Mouse (Mus musculus) E14TG2a.4 (cell line): ENCODE results near the gene Rpp21.
"Not testable (repeated sequence)": the region's sequence is repeated elsewhere in the genome, so short reads cannot be mapped to it uniquely, and the experiment has no call there.

Experiments
- H3K27me3 ChIP-seq: 2 replicates; pipeline ENCODE4 v1.6.1; 2014; ENCODE audit warnings: low read length, control low read depth; ENCODE audit not compliant: insufficient read depth
- H3K36me3 ChIP-seq: 2 replicates; pipeline ENCODE4 v1.6.1; 2014; ENCODE audit warnings: low read length, control low read depth; ENCODE audit not compliant: insufficient read depth
- H3K4me1 ChIP-seq: replicated peaks from 2 replicates; pipeline ENCODE4 v1.6.1; 2014; ENCODE audit warnings: low read depth, low read length, control low read depth
- H3K4me3 ChIP-seq: replicated peaks from 2 replicates; pipeline ENCODE4 v1.5.1; 2014; ENCODE audit warnings: mild to moderate bottlenecking, low read length
- H3K9me3 ChIP-seq: 2 replicates; pipeline ENCODE4 v1.6.1; 2014; ENCODE audit warnings: low read length, control low read depth
- CTCF ChIP-seq: conservative IDR thresholded peaks from 2 replicates; pipeline ENCODE4 v1.5.1; 2014; ENCODE audit warnings: low read length
- NANOG ChIP-seq: IDR thresholded peaks from 2 replicates; pipeline ENCODE4 v1.6.1; 2014; ENCODE audit warnings: borderline replicate concordance, low read length, mixed read lengths
- POU5F1 ChIP-seq: IDR thresholded peaks from 2 replicates; pipeline ENCODE4 v1.6.1; 2014; ENCODE audit warnings: low read length, borderline replicate concordance

The Rpp21 gene

GRCm38 (mm10) chr17:36245741-36246140, 12.1 kb downstream of the Rpp21 start:
- Histone ChIP-seq H3K4me1 (peaks cover 13% of the 10 kb centered on the region), H3K9me3 (peaks cover 25% of the 10 kb centered on the region), H3K4me3 (no peak overlapping the region), H3K36me3 (no peaks in the 10 kb centered on the region), H3K27me3 (peaks cover 30% of the 10 kb centered on the region)
- TF ChIP-seq POU5F1 (no peak), CTCF (no peak), NANOG (no peak)

GRCm38 (mm10) chr17:36244031-36244430, 13.8 kb downstream of the Rpp21 start:
- Histone ChIP-seq H3K27me3 (peaks cover 19% of the 10 kb centered on the region), H3K36me3 (no peaks in the 10 kb centered on the region), H3K4me1 (peaks cover 17% of the 10 kb centered on the region), H3K4me3 (no peak overlapping the region), H3K9me3 (peaks cover 25% of the 10 kb centered on the region)
- TF ChIP-seq NANOG (peak; percentile 46; the same call in 1 of the 2 replicates), CTCF (no peak)

GRCm38 (mm10) chr17:36240637-36241213, 17.1 kb downstream of the Rpp21 start:
- no peaks in the 10 kb centered on the region for H3K36me3 ChIP-seq
- peaks cover 15% of the 10 kb centered on the region for H3K9me3 ChIP-seq
- H3K4me3 ChIP-seq = no peak overlapping the region
- peaks cover 30% of the 10 kb centered on the region for H3K27me3 ChIP-seq
- TF ChIP-seq NANOG (no peak), CTCF (no peak), POU5F1 (no peak)
- peaks cover 20% of the 10 kb centered on the region for H3K4me1 ChIP-seq

- Histone ChIP-seq H3K27me3 (peaks cover 28% of the 10 kb centered on the region), H3K4me1 (peaks cover 29% of the 10 kb centered on the region)
- TF ChIP-seq NANOG (no peak), CTCF (no peak), POU5F1 (no peak)
Observed at GRCm38 (mm10) chr17:36237321-36237921, 20.4 kb downstream of the Rpp21 start.

GRCm38 (mm10) chr17:36235300-36235699, 22.6 kb downstream of the Rpp21 start:
- peaks cover 20% of the 10 kb centered on the region; the same call in 1 of the 2 replicates for H3K4me1 ChIP-seq
- H3K36me3 ChIP-seq, H3K4me3 ChIP-seq: not testable (repeated sequence)
- peaks cover 23% of the 10 kb centered on the region for H3K27me3 ChIP-seq
- H3K9me3 ChIP-seq = peaks cover 22% of the 10 kb centered on the region

More at GRCm38 (mm10) chr17:36237321-36237921, 20.4 kb downstream of the Rpp21 start:
- H3K36me3 ChIP-seq = no peaks in the 10 kb centered on the region
- H3K4me3 ChIP-seq = peak overlapping the region; percentile 76
- H3K9me3 ChIP-seq = peaks cover 17% of the 10 kb centered on the region

GRCm38 (mm10) chr17:36233572-36233971, 24.3 kb downstream of the Rpp21 start:
- peaks cover 20% of the 10 kb centered on the region; the same call in 1 of the 2 replicates for H3K4me1 ChIP-seq
- no peak overlapping the region for H3K4me3 ChIP-seq
- peaks cover 28% of the 10 kb centered on the region for H3K27me3 ChIP-seq
- no peaks in the 10 kb centered on the region for H3K36me3 ChIP-seq
- TF ChIP-seq CTCF = no peak
- no peak for TF ChIP-seq NANOG
- no peak for TF ChIP-seq POU5F1
- H3K9me3 ChIP-seq = peaks cover 23% of the 10 kb centered on the region

GRCm38 (mm10) chr17:36231318-36231717, 26.6 kb downstream of the Rpp21 start:
- Histone ChIP-seq H3K36me3 (no peaks in the 10 kb centered on the region), H3K9me3 (peaks cover 23% of the 10 kb centered on the region), H3K4me1 (peaks cover 9% of the 10 kb centered on the region; the same call in 1 of the 2 replicates), H3K27me3 (peaks cover 15% of the 10 kb centered on the region), H3K4me3 (no peak overlapping the region)
- TF ChIP-seq POU5F1 = no peak
- no peak for TF ChIP-seq CTCF
- TF ChIP-seq NANOG = no peak

GRCm38 (mm10) chr17:36229046-36229445, 28.8 kb downstream of the Rpp21 start:
- H3K4me1 ChIP-seq = no peaks in the 10 kb centered on the region
- TF ChIP-seq POU5F1 (no peak), CTCF (no peak), NANOG (no peak)
- peaks cover 21% of the 10 kb centered on the region for H3K27me3 ChIP-seq
- H3K36me3 ChIP-seq = no peaks in the 10 kb centered on the region
- H3K9me3 ChIP-seq = peaks cover 31% of the 10 kb centered on the region
- H3K4me3 ChIP-seq = no peak overlapping the region

GRCm38 (mm10) chr17:36226921-36227320, 30.9 kb downstream of the Rpp21 start:
- H3K36me3 ChIP-seq = no peaks in the 10 kb centered on the region
- TF ChIP-seq NANOG (no peak), CTCF (no peak; the same call in 1 of the 2 replicates), POU5F1 (no peak)
- peaks cover 18% of the 10 kb centered on the region for H3K9me3 ChIP-seq
- peaks cover 21% of the 10 kb centered on the region for H3K27me3 ChIP-seq
- no peaks in the 10 kb centered on the region for H3K4me1 ChIP-seq
- no peak overlapping the region for H3K4me3 ChIP-seq
